Mouse (Mus musculus): ENCODE measurements around the gene Gpr135. TPM values are rescaled to one million over a fixed set of nuclear protein-coding genes. Genes with fewer than 3 reads are reported as not detected.
"Not testable (repeated sequence)": the region's sequence is repeated elsewhere in the genome, so short reads cannot be mapped to it uniquely, and the experiment has no call there.

The Gpr135 gene
- total RNA-seq, 2 experiments from 2014 or later = 12.8 to 16.5 TPM

- intact Hi-C loops (cut with DNase I) = no loop called here
- DNase-seq (ENCODE audit: extremely low spot score in 1 of 2, low spot score in 2 of 2) = no peak
- no peak overlapping the region for H3K27ac ChIP-seq
- no peak overlapping the region for H3K4me3 ChIP-seq
- no peak for TF ChIP-seq CTCF (IDR thresholded peaks at IDR 0.05)
These were observed 18.4 kb downstream of the Gpr135 start for GRCm38 (mm10) chr12:72052571-72052970.

GRCm38 (mm10) chr12:72050821-72051220, 20.1 kb downstream of the Gpr135 start:
- intact Hi-C loops (cut with DNase I) = no loop called here
- no peak for DNase-seq (ENCODE audit: extremely low spot score in 1 of 2, low spot score in 2 of 2)
- TF ChIP-seq CTCF (IDR thresholded peaks at IDR 0.05) = no peak
- Histone ChIP-seq H3K27ac (no peak overlapping the region), H3K4me3 (no peak overlapping the region)

- H3K27ac ChIP-seq; DNase-seq (ENCODE audit: extremely low spot score in 1 of 2, low spot score in 2 of 2); intact Hi-C loops (cut with DNase I); H3K4me3 ChIP-seq: not testable (repeated sequence)
These were observed 20.8 kb downstream of the Gpr135 start for GRCm38 (mm10) chr12:72050156-72050555.

GRCm38 (mm10) chr12:72047513-72047912, 23.4 kb downstream of the Gpr135 start:
- no peak for DNase-seq (ENCODE audit: extremely low spot score in 1 of 2, low spot score in 2 of 2)
- peak; percentile 84 for TF ChIP-seq CTCF (IDR thresholded peaks at IDR 0.05)
- intact Hi-C loops (cut with DNase I) = loop anchor here (1.0 to 10.0 kb wide), 4 partner anchors 225 to 850 kb away; partner anchors contain the start of gene Dact1

GRCm38 (mm10) chr12:72041238-72041637, 29.7 kb downstream of the Gpr135 start:
- Histone ChIP-seq H3K4me3 (no peak overlapping the region), H3K27ac (no peak overlapping the region)
- no peak for DNase-seq (ENCODE audit: extremely low spot score in 1 of 2, low spot score in 2 of 2)
- TF ChIP-seq CTCF (IDR thresholded peaks at IDR 0.05) = no peak
- intact Hi-C loops (cut with DNase I) = loop anchor here (10.0 kb wide), 1 partner anchor 736 kb away; the partner anchor contains the start of gene Dact1

More at GRCm38 (mm10) chr12:72047513-72047912, 23.4 kb downstream of the Gpr135 start:
- Histone ChIP-seq H3K4me3 (no peak overlapping the region), H3K27ac (no peak overlapping the region)

- no peak overlapping the region for H3K27ac ChIP-seq
- no peak for TF ChIP-seq CTCF (IDR thresholded peaks at IDR 0.05)
- intact Hi-C loops (cut with DNase I) = no loop called here
- no peak for DNase-seq (ENCODE audit: extremely low spot score in 1 of 2, low spot score in 2 of 2)
- H3K4me3 ChIP-seq = no peak overlapping the region
These were observed 31.4 kb downstream of the Gpr135 start for GRCm38 (mm10) chr12:72039501-72039900.

- intact Hi-C loops (cut with DNase I) = no loop called here
- TF ChIP-seq CTCF (IDR thresholded peaks at IDR 0.05) = no peak
- Histone ChIP-seq H3K27ac (no peak overlapping the region), H3K4me3 (no peak overlapping the region)
- no peak for DNase-seq (ENCODE audit: extremely low spot score in 1 of 2, low spot score in 2 of 2)
These were observed 32.1 kb downstream of the Gpr135 start for GRCm38 (mm10) chr12:72038866-72039265.

GRCm38 (mm10) chr12:72037049-72037448, 33.9 kb downstream of the Gpr135 start:
- Histone ChIP-seq H3K27ac (no peak overlapping the region), H3K4me3 (no peak overlapping the region)
- TF ChIP-seq CTCF (IDR thresholded peaks at IDR 0.05) = no peak
- intact Hi-C loops (cut with DNase I) = no loop called here
- no peak for DNase-seq (ENCODE audit: extremely low spot score in 1 of 2, low spot score in 2 of 2)

- no peak for TF ChIP-seq CTCF (IDR thresholded peaks at IDR 0.05)
- no peak overlapping the region for H3K27ac ChIP-seq
- H3K4me3 ChIP-seq = no peak overlapping the region
- intact Hi-C loops (cut with DNase I) = no loop called here
- no peak for DNase-seq (ENCODE audit: extremely low spot score in 1 of 2, low spot score in 2 of 2)
These were observed 34.7 kb downstream of the Gpr135 start for GRCm38 (mm10) chr12:72036097-72036661.

- DNase-seq (ENCODE audit: extremely low spot score in 1 of 2, low spot score in 2 of 2) = no peak
- Histone ChIP-seq H3K4me3 (no peak overlapping the region), H3K27ac (no peak overlapping the region)
- no peak for TF ChIP-seq CTCF (IDR thresholded peaks at IDR 0.05)
- intact Hi-C loops (cut with DNase I) = no loop called here
These were observed 39.1 kb downstream of the Gpr135 start for GRCm38 (mm10) chr12:72031794-72032193.

GRCm38 (mm10) chr12:72031171-72031570, 39.8 kb downstream of the Gpr135 start:
- DNase-seq (ENCODE audit: extremely low spot score in 1 of 2, low spot score in 2 of 2) = no peak
- no peak for TF ChIP-seq CTCF (IDR thresholded peaks at IDR 0.05)
- H3K27ac ChIP-seq = no peak overlapping the region
- intact Hi-C loops (cut with DNase I) = no loop called here
- no peak overlapping the region for H3K4me3 ChIP-seq

GRCm38 (mm10) chr12:72025275-72025795, 45.6 kb downstream of the Gpr135 start:
- DNase-seq (ENCODE audit: extremely low spot score in 1 of 2, low spot score in 2 of 2) = no peak
- no peak overlapping the region for H3K27ac ChIP-seq
- intact Hi-C loops (cut with DNase I) = no loop called here
- no peak for TF ChIP-seq CTCF (IDR thresholded peaks at IDR 0.05)
- H3K4me3 ChIP-seq = no peak overlapping the region

GRCm38 (mm10) chr12:72023572-72023971, 47.4 kb downstream of the Gpr135 start:
- no peak for DNase-seq (ENCODE audit: extremely low spot score in 1 of 2, low spot score in 2 of 2)
- Histone ChIP-seq H3K27ac (no peak overlapping the region), H3K4me3 (no peak overlapping the region)
- intact Hi-C loops (cut with DNase I) = no loop called here
- TF ChIP-seq CTCF (IDR thresholded peaks at IDR 0.05) = no peak

Data from left cerebral cortex, adult 2 months (tissue).